Mouse (Mus musculus) CD4-positive, CD25-positive, alpha-beta regulatory T cell (primary cell): ENCODE results near the gene Tas2r103. TPM values are rescaled to one million over a fixed set of nuclear protein-coding genes. Genes with fewer than 3 reads are reported as not detected.

Experiments used
- polyA plus RNA-seq: library from polyadenylated mRNA; unstranded; fragments of 100-300 nt; shearing (Covaris generic); gene quantifications from one replicate; pipeline ENCODE4 v1.2.1, GENCODE M21; 2017

The Tas2r103 gene
- polyA plus RNA-seq = 0.19 TPM

DNA sequence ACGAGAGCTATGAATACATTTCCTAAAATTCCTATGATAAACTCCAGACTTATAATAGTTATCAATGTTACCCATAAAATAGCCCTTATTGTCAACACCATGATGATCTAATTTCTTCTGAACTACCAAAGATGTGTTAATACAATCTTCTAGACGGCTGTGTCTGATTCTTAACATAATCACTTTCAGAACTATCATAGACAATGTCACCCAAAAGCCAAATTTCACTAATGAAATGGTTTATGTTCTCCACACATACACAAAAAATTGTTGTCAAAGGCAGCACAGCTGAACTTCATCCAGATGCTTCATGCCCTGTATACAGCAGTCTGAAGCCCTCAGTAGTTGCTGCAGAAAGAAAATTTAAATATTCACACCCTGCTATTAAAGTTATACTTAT is at the start of gene Tas2r103:
Gene Tas2r103 (minus strand): TSS at position 101 of the 400 bp plus-strand sequence.

GRCm38 (mm10) chr6:133055716-133056115 is 18.8 kb upstream of the Tas2r103 start, which contains the start of gene Tas2r140:
Tas2r140 (minus strand) TSS chr6:133055816.

Other genes starting within 250 kb of the Tas2r103 start
- not detected for gene Tas2r117, start 234.3 kb downstream of the Tas2r103 start, polyA plus RNA-seq
- not detected for gene Tas2r123, start 190.0 kb downstream of the Tas2r103 start, polyA plus RNA-seq
- gene Tas2r116, start 181.7 kb downstream of the Tas2r103 start, polyA plus RNA-seq = not detected
- not detected for gene Tas2r110, start 169.1 kb downstream of the Tas2r103 start, polyA plus RNA-seq
- gene Tas2r113, start 144.1 kb downstream of the Tas2r103 start, polyA plus RNA-seq = not detected
- not detected for gene Tas2r125, start 127.5 kb downstream of the Tas2r103 start, polyA plus RNA-seq
- gene Tas2r129, start 86.0 kb downstream of the Tas2r103 start, polyA plus RNA-seq = not detected
- not detected for gene Tas2r131, start 79.2 kb downstream of the Tas2r103 start, polyA plus RNA-seq
- gene Tas2r109, start 56.1 kb downstream of the Tas2r103 start, polyA plus RNA-seq = not detected
- gene Tas2r140, start 18.7 kb upstream of the Tas2r103 start, polyA plus RNA-seq = not detected
- gene Smim10l1, start 67.8 kb upstream of the Tas2r103 start, polyA plus RNA-seq = 15.5 TPM